Mouse (Mus musculus) intestine, postnatal 0 days (tissue): ENCODE measurements around the gene Nek4. TPM values are rescaled to one million over a fixed set of nuclear protein-coding genes. Genes with fewer than 3 reads are reported as not detected.
A peak's percentile ranks its signal among the peaks of the same experiment; 100 is the strongest.

Experiments
- ATAC-seq: fragments of 200-750 bp; cut with Nextera tagmentation; 2 replicates; pipeline ENCODE4 v1.8.0; 2017; ENCODE audit warnings: mild to moderate bottlenecking, moderate TSS enrichment, moderate library complexity
- H3K27ac ChIP-seq: fragments of 300-500 bp; sonication (generic); 2 replicates; pipeline ENCODE4 v1.5.1; 2014; ENCODE audit warnings: mild to moderate bottlenecking, low read depth, low read length, moderate library complexity
- H3K27me3 ChIP-seq: fragments of 300-500 bp; sonication (generic); replicated peaks from 2 replicates; pipeline ENCODE4 v1.6.1; 2014; ENCODE audit warnings: low read length, mixed read lengths; ENCODE audit not compliant: control insufficient read depth, insufficient read depth
- H3K36me3 ChIP-seq: fragments of 300-500 bp; sonication (generic); 2 replicates; pipeline ENCODE4 v1.6.1; 2014; ENCODE audit warnings: mild to moderate bottlenecking, moderate library complexity; ENCODE audit not compliant: control insufficient read depth, insufficient read depth
- H3K4me1 ChIP-seq: fragments of 300-500 bp; sonication (generic); replicated peaks from 2 replicates; pipeline ENCODE4 v1.6.1; 2014; ENCODE audit warnings: antibody characterized with exemption, low read length, mixed read lengths; ENCODE audit not compliant: control insufficient read depth, insufficient read depth
- H3K4me2 ChIP-seq: fragments of 300-500 bp; sonication (generic); replicated peaks from 2 replicates; pipeline ENCODE4 v1.6.1; 2014; ENCODE audit warnings: low read depth, mild to moderate bottlenecking, moderate library complexity
- H3K4me3 ChIP-seq: fragments of 300-500 bp; sonication (generic); 2 replicates; pipeline ENCODE4 v1.5.1; 2014; ENCODE audit warnings: low read depth, low read length
- H3K9ac ChIP-seq: fragments of 300-500 bp; sonication (generic); 2 replicates; pipeline ENCODE4 v1.6.1; 2014; ENCODE audit warnings: mild to moderate bottlenecking, low read depth, low read length
- H3K9me3 ChIP-seq: fragments of 300-500 bp; sonication (generic); 2 replicates; pipeline ENCODE4 v1.6.1; 2016; ENCODE audit warnings: mixed run types; ENCODE audit not compliant: control insufficient read depth
- CTCF ChIP-seq: sonication (generic); IDR thresholded peaks from 2 replicates; pipeline ENCODE4 v1.5.1; 2016; ENCODE audit warnings: low read depth, mild to moderate bottlenecking, control low read depth, antibody characterized with exemption, moderate library complexity
- WGBS: fragments of 180-500 bp; shearing (Covaris S2); extraction: QIAGEN DNeasy Blood & Tissue Kit; methylation state at CpG from one replicate; pipeline ENCODE4 v1.1.7; 2014; 5-methylcytosine and 5-hydroxymethylcytosine counted together
- polyA plus RNA-seq: library from polyadenylated mRNA; unstranded; fragments of >200 nt; fragmentation: Nextera tagmentation; extraction: Ambion mirVana; gene quantifications from 2 replicates; pipeline ENCODE4 v1.2.1, GENCODE M21; 2015

The Nek4 gene
- polyA plus RNA-seq, 1 experiment from 2014 or later: 2.9 TPM

- ATAC-seq: no peak
- TF ChIP-seq CTCF: no peak
- Histone ChIP-seq H3K27ac (no peak overlapping the region), H3K9me3 (no peaks in the 10 kb centered on the region), H3K27me3 (no peaks in the 10 kb centered on the region), H3K9ac (no peak overlapping the region), H3K4me1 (no peaks in the 10 kb centered on the region), H3K4me3 (no peak overlapping the region), H3K4me2 (no peak overlapping the region), H3K36me3 (peaks cover 55% of the 10 kb centered on the region)
- 92% methylated on average over 3 of the region's 3 CpGs for whole genome bisulfite sequencing
These were observed 60.4 kb downstream of the Nek4 start for GRCm38 (mm10) chr14:31011588-31011987.

GRCm38 (mm10) chr14:31013928-31014327, 62.8 kb downstream of the Nek4 start:
- TF ChIP-seq CTCF: no peak
- 88% methylated on average over 2 of the region's 2 CpGs for WGBS
- H3K4me2 ChIP-seq: no peak overlapping the region
- H3K36me3 ChIP-seq: peaks cover 55% of the 10 kb centered on the region
- no peak overlapping the region for H3K4me3 ChIP-seq
- H3K9ac ChIP-seq: no peak overlapping the region
- H3K27ac ChIP-seq: no peak overlapping the region
- H3K9me3 ChIP-seq: no peaks in the 10 kb centered on the region
- ATAC-seq: no peak
- H3K4me1 ChIP-seq: peaks cover 5% of the 10 kb centered on the region; the same call in 1 of the 2 replicates
- no peaks in the 10 kb centered on the region for H3K27me3 ChIP-seq

DNA sequence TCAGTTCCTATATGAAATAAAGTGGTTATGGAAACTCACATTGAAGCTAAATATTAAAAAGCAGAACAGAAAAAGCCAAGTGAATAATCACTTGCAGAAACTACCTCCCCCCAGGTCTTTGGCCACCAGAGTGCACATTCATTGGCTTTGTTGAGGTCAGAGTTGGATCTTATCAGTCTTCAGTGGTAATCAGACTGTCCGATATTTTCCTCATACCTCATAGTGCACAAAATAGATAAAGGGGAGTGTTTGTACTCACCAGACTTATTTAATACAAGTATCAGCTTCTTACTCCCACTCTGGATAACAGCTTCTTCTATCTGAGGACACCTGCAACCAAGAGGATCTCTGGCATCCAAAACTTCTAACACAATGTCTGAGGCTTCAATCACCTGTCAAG, 64.9 kb downstream of the Nek4 start:
- H3K4me1 ChIP-seq: peaks cover 5% of the 10 kb centered on the region; the same call in 1 of the 2 replicates
- H3K4me3 ChIP-seq: no peak overlapping the region
- WGBS: 44% methylated on average over 1 of the region's 1 CpGs
- TF ChIP-seq CTCF: no peak
- no peak overlapping the region for H3K9ac ChIP-seq
- no peak overlapping the region for H3K27ac ChIP-seq
- H3K36me3 ChIP-seq: peaks cover 43% of the 10 kb centered on the region
- H3K9me3 ChIP-seq: no peaks in the 10 kb centered on the region
- no peak overlapping the region for H3K4me2 ChIP-seq
- ATAC-seq: no peak
- H3K27me3 ChIP-seq: no peaks in the 10 kb centered on the region

GRCm38 (mm10) chr14:31017854-31018253, 66.7 kb downstream of the Nek4 start:
- H3K4me3 ChIP-seq: peak overlapping the region; percentile 75
- H3K4me1 ChIP-seq: peaks cover 5% of the 10 kb centered on the region; the same call in 1 of the 2 replicates
- H3K27me3 ChIP-seq: no peaks in the 10 kb centered on the region
- H3K9me3 ChIP-seq: no peaks in the 10 kb centered on the region
- peak overlapping the region; percentile 88 for H3K4me2 ChIP-seq
- TF ChIP-seq CTCF: peak; percentile 66
- peak overlapping the region; percentile 99; the same call in 1 of the 2 replicates for H3K27ac ChIP-seq
- peak overlapping the region; percentile 90; the same call in 1 of the 2 replicates for H3K9ac ChIP-seq
- peaks cover 30% of the 10 kb centered on the region for H3K36me3 ChIP-seq
- 0% methylated on average over 2 of the region's 2 CpGs for WGBS
- no peak for ATAC-seq

GRCm38 (mm10) chr14:31018860-31019291, 67.7 kb downstream of the Nek4 start, which contains the start of the genes Pbrm1 and Gnl3:
Gene Pbrm1 (plus strand): TSS chr14:31019138.
Gene Gnl3 (minus strand): TSS chr14:31019152.
- Histone ChIP-seq H3K4me1 (peaks cover 5% of the 10 kb centered on the region; the same call in 1 of the 2 replicates), H3K9ac (peak within 1 kb of the TSS; percentile 90), H3K4me3 (peak within 1 kb of the TSS; percentile 75), H3K36me3 (peaks cover 21% of the 10 kb centered on the region), H3K4me2 (peak within 1 kb of the TSS; percentile 88), H3K27me3 (no peaks in the 10 kb centered on the region), H3K27ac (peak within 1 kb of the TSS; percentile 99), H3K9me3 (no peaks in the 10 kb centered on the region)
- WGBS: under 1% methylated on average over 44 of the region's 53 CpGs
- ATAC-seq: peak; percentile 94
- TF ChIP-seq CTCF: peak; percentile 51

GRCm38 (mm10) chr14:31019331-31020205, 68.4 kb downstream of the Nek4 start:
- TF ChIP-seq CTCF: no peak
- WGBS: under 1% methylated on average over 38 of the region's 56 CpGs
- peaks cover 20% of the 10 kb centered on the region for H3K36me3 ChIP-seq
- no peaks in the 10 kb centered on the region for H3K27me3 ChIP-seq
- ATAC-seq: peak; percentile 93
- H3K4me1 ChIP-seq: peaks cover 5% of the 10 kb centered on the region; the same call in 1 of the 2 replicates
- H3K27ac ChIP-seq: peak overlapping the region; percentile 99
- peak overlapping the region; percentile 75 for H3K4me3 ChIP-seq
- no peaks in the 10 kb centered on the region for H3K9me3 ChIP-seq
- H3K9ac ChIP-seq: peak overlapping the region; percentile 90
- peak overlapping the region; percentile 88 for H3K4me2 ChIP-seq
